Mouse (Mus musculus): ENCODE data around the gene Memo1.

Memo1 gene

DNA sequence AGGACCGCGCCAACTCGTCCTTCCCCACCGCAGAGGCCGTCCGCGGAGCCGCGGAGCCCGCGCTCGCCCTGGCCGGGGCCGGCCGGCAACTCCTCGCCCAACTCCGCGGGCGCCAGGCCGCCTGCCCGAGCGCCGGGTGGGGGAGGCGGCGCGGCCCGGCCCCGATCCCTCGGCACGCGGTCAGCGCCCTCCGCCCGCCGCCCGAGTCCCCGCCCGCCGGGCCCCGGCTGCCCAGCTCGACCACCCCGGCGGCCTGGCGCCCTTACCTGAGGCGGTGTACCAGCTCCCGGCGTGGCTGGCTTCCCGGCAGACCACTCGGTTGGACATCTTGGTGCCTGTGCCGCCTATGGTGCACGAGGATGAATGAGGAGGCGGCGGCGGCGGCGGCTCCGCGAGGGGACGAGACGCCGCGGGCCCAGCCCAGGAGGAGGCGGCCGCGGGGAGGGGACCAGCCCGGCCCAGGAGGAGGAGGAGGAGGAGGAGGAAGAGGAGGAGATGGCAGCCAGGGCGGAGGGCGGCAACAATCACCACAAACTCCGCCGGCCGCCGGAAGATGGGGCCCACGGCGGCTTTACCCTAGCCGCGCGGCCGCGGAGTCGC lies 795 bp downstream of the Memo1 start:
- DNase-seq (ENCODE audit: low spot score): peak; percentile 72

DNA sequence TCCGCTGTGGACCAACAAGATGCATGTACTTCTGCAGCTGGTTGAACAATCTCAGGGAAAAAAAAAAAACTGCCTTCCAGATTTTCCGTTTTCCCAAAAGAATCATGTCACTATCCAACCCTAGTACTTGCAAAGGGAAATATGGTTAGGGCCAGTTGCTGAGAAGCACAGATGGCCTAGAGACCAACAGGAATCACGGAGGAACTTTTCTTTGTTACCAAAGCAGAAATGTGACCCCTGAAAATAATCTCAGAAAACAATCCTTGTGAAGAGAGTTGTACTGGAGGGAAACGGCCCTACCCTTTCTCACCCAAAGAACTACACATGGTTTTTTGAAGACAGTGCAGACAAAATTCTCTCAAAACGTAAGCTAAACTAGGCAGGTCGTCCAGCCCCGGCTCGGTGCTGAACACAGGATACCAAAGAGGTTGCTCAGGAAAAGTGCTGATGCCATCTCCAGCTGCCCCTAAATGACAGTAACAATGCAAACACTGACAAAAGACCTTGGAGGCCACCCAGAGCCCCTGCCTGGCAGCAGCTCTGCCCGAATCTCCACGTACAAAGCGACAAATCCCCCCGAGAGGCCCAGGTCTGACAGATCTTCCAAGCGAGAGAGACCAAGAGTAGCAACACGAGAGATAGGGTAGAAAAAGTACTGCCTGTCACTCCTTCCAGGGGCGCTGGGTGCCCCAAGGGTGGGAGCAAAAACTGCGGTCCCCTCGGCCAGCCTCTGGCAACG lies 1.5 kb downstream of the Memo1 start:
- no peak for DNase-seq (ENCODE audit: low spot score)

DNA sequence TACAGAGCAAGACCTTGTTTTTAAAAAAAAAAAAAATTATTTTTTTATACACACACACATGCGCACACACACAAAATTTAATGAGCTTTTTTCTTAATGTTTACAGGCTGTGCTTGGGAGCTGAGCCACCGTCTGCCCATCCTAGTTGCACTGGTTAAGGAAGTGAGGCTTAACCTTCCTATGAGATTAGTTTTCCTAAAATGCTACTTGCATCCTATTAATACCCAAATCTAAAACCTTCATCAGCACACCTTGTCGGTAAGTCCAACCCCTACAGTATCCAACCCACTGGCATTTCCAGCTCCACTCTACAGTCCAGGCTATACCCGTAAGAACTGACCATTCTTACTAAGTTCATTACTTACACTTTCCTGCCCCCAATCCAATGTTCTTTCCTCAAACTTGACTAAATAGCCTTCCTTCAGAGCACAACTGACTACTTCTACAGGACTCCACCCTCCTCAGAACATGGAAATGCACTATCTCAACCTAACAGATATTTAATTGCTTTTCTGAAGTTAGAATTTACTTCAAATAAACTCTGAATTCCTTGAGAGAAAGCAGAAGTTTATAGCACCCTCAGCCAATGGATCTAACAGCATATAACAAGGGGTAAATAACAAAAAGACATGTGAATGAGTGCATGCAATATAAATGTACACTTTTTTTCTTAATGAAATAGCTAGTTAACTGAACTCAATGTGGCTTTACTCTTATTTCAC lies 3.5 kb downstream of the Memo1 start:
- no peak for DNase-seq (ENCODE audit: low spot score)

DNA sequence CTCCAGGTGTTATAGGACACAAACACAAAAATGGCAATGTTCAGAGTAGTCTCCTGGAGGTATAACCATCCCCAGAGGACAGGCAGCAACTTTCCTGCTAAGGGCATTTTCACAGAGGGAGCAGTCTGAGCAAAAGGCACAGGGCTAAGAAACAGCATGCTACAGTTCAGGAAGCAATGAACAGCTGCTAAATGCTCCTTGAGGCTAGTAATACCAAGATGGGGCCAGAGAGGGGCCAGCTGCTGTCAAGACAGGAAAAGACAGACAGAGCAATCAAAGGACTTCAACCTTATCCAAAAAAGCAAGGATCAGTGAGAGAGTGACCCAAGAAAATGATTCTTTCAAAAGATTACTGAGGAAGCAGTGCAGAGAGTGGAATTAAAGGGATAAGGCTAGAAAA lies 4.5 kb downstream of the Memo1 start:
- DNase-seq (ENCODE audit: low spot score): no peak

DNA sequence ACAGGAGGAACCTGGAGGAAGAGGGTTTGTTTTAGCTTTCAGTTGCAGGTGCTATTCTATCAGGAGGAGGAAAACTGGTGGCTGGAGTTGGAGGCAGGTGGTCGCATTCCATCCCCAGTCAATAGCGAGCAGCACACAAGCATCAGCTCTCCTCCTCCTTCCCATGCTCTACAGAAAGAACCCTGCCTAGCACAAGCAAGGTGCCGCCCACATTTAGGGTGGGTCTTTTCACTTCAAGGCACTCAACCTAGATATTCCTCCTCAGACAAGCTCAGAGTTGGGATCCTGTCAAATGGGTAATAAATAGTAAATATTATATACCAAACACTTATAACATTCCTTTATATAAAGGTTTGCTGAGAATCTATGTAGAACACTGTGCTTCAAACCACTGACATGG lies 5.1 kb downstream of the Memo1 start:
- no peak for DNase-seq (ENCODE audit: low spot score)

DNA sequence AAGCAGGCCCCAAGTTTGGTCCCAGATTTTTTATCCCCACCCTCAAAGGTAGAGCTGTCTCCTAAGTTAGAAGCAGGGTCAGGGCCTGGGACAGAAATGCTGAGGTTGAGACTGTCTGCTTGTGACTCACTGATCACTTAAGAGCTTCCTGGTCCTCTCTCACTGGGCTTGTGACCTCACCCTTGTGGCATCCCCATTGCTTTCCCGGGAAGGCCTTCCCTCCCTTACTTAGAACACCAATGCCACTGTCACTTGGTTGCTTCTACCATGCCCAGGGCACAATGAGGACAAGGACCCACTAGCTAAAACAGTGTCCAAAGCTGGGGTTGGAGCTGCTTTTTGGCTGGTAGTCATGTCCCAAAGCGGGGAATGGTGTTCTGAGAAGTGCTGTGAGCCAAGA lies 6.7 kb downstream of the Memo1 start:
- DNase-seq (ENCODE audit: low spot score): no peak

DNA sequence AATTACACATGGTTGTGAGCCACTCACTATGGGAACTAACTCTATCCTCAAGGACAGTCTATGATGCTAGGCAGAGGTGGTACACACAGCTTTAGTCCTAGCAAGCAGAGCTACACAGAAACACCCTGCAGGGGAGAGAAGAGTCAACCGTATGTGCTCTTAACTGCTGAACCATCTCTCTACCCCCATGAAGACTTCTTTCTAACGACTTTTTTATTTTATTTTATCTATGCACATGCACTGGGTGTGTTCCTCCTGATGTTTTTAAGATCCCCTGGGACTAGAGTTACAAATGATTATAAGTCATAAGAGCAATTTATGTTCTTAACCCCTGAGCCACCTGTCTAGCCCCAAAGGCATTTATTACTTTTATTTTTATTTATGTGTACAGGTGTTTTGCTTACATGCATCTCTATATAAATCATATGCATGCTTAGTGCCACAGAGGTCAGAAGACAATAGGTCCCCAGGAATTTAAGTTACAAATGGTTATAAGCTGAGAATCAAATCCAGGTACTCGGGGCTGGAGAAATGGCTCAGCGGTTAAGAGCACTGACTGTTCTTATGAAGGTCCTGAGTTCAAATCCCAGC lies 9.1 kb downstream of the Memo1 start:
- no peak for DNase-seq (ENCODE audit: low spot score)

DNA sequence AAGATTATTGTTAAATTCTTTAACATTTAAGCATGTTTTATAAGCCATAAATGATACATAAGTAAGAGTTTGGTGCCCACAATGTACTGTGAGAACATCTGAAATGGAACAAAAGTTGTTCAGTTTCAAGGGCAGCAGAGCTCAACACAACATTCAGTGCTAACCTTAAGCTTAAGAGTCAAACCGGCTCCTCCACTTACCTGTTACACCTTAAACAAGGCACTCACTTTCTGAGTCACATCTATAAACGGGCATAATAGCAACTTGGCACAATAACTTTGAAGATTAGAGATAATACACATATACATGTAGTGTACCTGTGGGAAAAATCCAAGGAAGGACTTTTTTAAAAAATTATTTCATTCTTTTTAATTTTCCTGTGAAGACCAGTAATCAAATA lies 9.6 kb downstream of the Memo1 start:
- DNase-seq (ENCODE audit: low spot score): no peak

DNA sequence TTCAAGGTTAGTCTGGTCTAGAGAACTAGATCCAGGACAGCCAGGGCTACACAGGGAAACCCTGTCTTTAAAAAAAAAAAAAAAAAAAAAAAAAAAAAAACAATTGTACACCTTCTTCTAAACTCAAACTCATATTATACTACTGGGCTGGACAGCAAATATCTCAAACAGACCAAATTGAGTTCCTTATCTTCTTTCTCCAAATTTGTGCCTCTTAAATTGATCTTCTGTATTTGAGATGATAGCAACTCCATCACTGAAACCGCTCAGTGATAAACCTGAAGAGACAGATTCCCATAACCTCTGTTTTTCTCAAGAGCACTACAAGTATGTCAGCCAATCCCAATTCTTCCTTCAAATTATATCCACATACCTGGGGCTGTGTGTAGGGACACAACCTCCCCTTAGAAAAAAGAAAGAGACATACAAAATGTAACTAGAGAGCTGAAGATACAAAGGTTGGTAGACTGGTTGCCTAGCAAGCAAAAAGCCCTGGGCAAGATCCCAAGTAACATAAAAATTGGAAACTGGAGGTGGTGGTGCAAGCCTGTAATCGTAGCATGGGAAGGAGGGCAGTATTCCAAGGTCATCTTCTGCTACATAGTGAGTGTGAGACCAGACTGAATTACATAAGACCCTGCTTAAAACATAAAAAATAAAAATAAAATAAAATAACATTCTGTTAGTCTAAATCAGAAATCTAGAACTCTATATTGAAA lies 10.8 kb downstream of the Memo1 start:
- no peak for DNase-seq (ENCODE audit: low spot score)

DNA sequence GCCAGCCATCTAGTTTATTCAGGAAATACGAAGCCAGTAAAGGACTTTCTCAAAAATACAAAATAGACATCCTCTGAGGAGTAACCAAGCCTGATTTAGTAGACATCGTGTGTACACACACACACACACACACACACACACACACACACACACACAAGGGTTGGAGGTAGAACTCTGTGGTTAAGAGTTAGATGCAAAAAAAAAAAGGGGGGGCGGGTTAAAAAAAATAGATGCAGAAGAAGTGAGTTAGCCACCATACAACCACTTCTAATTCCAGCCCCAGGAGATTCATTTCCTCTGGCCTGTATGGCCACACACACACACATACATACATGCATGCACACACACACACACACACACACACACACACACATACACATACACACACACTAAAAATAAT lies 13.3 kb downstream of the Memo1 start:
- DNase-seq (ENCODE audit: low spot score): no peak

DNA sequence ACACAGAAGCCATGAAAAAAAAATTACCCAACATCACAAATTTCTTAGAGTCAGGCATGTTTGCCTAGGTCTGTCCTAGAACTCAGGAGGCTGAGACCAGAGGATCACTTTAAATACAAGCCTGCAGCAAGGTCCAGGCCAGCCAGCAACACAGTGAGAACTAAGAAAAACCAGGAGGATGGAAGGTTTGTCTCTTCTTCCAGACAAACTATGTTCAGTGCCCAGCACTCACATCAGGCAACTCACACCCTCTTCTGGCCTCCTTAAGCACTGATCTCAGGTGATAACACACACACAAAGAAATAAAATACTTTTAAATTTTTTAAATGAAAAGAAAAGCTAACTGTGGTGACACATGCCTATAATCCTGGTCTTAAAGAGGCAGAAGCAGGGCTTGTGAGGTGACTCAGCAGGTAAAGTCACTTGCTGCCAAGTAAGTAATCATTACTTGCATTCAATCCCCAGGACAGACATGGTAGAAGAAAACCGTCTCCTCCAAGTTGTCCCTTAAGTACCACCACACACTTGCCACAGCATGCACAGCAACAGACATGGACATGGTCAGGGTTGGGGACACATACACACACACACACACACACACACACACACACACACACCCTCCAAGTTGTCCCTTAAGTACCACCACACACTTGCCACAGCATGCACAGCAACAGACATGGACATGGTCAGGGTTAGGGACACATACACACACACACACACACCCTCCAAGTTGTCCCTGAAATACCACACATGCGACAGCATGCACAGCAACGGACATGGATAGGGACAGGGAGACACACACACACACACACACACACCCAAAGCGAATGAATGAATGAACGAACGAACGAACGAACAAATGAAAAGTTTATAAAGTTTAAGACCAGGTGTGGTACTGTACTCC lies 16.1 kb downstream of the Memo1 start:
- no peak for DNase-seq (ENCODE audit: low spot score)

DNA sequence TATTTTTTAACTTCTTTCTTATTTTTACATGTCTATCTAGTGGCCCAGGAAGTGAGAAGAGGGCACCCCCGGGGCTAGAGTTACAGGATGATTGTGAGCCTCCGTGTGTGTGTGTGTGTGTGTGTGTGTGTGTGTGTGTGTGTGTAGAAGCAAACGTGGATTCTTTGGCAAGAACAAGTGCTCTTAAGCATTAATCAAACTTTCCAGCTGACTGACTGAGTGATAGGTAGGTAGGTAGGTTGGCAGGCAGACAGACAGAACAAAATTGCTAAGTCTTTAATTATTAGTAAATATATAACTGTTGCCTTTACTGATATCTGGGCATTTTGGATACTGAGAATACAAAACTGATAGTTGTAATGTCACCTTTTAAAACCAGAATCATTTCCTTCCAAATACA lies 20.9 kb downstream of the Memo1 start:
- DNase-seq (ENCODE audit: low spot score): no peak

DNA sequence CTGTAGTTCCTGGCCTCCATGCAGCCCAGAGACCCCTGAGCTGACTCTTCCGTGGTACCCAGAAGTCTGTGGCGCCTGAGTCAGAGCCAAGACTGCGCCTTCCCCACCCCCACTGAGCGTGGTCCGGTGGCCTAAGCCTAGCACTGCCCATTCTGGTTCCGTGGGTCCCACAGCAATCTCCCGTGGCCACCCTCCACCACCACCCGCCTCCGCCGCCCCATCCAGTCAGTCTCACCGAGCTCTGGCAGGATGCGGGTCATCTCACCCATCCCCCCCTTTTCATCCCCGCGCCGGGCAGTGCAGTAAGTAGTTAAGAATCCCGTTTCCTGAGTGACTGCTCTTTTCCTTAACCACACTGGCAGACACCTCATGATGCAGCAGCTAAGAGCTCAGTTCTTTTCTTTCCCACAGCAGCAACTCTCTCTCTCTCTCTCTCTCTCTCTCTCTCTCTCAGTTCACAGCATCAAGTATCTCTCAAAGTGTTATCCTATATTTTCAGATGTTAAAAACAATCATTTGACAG lies 22.6 kb downstream of the Memo1 start:
- DNase-seq (ENCODE audit: low spot score): no peak

DNA sequence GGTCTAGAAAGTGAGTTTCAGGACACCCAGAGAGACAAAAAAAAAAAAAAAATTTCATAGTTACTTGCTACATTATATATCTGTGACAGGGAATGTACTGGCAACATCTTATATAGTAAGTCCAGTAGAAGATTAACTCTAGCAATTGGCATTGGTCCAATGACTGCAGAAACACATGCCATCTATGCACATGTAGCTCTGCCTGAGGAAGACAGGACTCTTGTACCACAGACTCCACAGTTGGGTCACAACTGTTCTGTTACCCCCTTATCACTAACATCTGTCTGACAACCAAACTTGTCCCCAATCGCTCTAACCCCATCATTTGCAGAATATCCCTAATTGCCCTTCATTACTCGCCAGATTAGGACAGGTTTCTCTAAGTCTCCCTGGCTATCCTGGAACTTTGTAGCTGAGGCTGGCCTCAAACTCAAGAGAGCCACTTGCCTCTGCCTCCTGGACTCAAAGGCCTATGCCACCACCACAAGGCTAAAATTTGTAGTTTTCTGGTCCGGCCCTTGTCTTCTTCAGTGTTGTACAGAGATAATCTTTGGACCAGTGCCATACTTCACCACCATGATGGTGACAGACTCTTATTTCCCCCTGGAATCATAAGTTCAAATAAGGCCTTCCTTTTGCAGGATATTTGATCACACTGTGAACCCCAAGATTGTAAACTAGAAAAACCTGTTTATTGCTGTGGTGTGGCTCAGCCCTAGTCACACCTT lies 23.6 kb downstream of the Memo1 start:
- no peak for DNase-seq (ENCODE audit: low spot score)

DNA sequence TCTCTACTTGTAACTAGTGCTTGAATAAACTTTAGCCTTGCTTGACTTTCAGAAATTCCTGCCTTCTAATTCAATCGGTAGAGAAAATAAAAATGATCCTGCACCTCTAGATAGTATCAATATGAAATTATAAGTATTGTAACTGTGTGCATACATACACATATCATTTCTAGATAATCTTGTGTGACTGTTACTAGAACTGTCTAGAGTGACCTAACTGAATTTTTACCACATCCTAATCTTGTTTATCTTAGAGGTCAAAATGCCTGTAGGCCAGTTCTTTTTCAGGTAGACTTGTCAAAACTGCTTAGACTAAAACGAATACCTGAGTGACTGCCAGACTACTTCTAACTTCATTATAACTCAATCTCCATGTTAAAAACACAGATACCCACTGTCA lies 25.1 kb downstream of the Memo1 start:
- no peak for DNase-seq (ENCODE audit: low spot score)

DNA sequence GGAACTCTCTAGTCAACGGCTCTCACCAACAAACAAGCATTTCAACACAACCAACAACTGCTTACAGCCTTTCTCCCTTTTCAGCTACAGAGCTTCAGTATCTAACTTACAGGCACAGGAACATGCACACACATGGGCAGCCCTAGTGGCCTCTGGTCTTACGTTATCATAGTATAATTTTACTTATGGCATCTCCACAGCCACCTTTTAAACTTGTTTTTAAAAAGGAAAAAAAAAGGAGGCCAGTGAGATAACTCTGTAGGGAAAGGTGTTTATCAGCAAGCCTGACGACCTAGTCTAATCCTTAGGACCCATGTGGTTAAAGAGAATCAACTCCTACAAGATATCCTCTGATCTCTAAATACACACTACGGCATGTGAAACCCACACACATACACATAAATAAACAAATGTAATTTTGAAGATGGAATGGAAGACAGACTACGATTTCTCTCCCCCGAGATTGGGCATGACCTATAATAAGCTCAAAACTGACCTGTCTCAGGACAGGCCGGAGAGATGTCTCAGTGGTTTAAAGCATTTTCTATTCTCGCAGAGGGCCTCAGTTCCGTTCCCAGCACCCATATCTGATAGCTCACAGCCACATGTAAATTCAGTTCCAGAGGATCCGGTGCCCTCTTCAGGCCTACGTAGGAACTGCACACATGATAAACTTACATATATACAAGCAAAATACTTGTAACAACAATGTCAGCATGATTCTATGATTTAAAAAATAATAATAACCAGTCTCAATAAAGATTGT lies 27.7 kb downstream of the Memo1 start:
- DNase-seq (ENCODE audit: low spot score): peak; percentile 82

DNA sequence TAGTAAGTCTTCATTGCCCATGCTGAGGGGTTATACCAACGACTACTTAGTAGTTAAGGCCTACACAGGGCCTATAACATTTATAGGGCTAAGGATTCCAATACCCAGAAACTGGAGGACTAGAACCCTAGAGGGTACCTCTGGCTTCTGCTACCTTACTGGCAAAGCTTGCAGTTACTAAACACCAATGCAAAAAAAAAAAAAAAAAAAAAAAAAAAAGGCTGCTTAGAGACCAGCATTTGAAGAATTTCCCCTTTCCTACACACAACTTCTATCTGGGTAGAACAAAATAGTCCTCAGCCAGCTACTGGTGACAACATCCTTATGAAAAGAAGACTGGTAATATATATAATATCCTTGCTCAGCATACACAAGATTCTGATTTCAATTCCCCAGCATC lies 29.7 kb downstream of the Memo1 start:
- DNase-seq (ENCODE audit: low spot score): no peak

DNA sequence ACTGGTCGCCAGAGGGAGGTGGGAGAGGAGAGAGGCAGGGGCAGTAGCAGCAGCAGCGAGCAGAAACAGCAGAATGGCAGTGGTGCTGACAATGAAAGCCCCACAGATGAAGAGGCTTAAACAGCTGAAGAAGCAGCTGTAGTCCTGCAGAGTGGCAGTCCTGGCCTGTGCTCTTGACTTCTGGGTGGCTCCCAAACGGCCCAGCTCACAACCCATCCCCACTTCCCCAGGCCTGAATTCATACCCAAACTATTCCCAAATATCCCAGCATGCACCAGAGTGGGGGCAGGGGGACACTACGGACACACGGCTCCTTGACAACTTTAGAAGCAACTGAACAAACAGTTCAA lies 30.2 kb downstream of the Memo1 start:
- no peak for DNase-seq (ENCODE audit: low spot score)

DNA sequence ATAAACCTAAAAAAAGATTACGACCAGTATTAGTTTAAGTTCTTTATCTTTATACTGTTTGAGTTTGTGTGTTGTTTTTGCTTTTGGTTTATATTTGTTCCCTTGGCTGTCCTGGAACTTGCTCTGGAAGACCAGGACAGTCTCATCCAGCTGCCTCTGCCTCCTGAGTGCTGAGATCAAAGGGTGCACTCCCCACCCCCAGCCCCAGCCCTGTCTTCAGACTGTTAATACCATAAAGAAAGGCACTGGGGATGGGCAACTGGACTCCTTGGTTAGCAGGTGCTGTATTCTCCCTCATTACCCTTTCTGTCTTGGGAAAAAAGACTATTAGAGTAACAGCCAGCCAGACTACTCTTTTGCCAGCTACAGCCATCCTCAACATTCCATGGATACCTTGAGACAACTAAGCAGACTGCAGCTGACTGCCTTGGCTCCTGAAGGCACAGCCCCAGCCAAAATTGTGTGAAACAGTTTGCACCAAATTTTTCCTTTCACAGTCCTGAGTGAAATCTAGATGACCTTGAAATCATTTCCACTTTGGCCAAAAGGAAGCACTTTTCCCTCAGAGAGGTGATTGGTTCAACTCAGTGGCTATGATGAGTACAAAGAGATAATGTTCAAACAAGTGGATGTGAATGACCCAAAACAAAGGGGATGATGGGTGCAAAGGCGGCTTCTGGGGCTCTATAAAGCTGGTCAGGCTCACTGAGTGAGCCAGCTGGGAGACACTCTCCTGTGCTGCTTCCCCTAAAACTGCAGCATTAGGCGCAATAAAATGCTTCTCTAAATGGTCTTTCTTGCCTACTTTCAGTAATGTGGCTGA lies 30.8 kb downstream of the Memo1 start:
- no peak for DNase-seq (ENCODE audit: low spot score)
